Mouse (Mus musculus): ENCODE data around the gene Slc12a3. TPM values are rescaled to one million over a fixed set of nuclear protein-coding genes. Genes with fewer than 3 reads are reported as not detected.

Slc12a3 gene
- total RNA-seq (2021): under 1 TPM; 0.30 to 0.62 TPM

- intact Hi-C loops (cut with DNase I): no loop called here
- DNase-seq (ENCODE audit: extremely low spot score in 1 of 2, low spot score in 2 of 2): no peak
Measured at GRCm38 (mm10) chr8:94328932-94329728, at the start of gene Slc12a3. TSS of gene Slc12a3 (plus strand) at chr8:94329201.

GRCm38 (mm10) chr8:94280001-94280613, 48.9 kb upstream of the Slc12a3 start:
- DNase-seq (ENCODE audit: extremely low spot score in 1 of 2, low spot score in 2 of 2): no peak
- intact Hi-C loops (cut with DNase I): no loop called here

GRCm38 (mm10) chr8:94282453-94282985, 46.5 kb upstream of the Slc12a3 start:
- no peak for DNase-seq (ENCODE audit: extremely low spot score in 1 of 2, low spot score in 2 of 2)
- intact Hi-C loops (cut with DNase I): no loop called here

- intact Hi-C loops (cut with DNase I): no loop called here
- no peak for DNase-seq (ENCODE audit: extremely low spot score in 1 of 2, low spot score in 2 of 2)
Measured at GRCm38 (mm10) chr8:94284204-94284603, 44.8 kb upstream of the Slc12a3 start.

- DNase-seq (ENCODE audit: extremely low spot score in 1 of 2, low spot score in 2 of 2): no peak
Measured at GRCm38 (mm10) chr8:94290606-94291005, 38.4 kb upstream of the Slc12a3 start.

GRCm38 (mm10) chr8:94292072-94292471, 36.9 kb upstream of the Slc12a3 start:
- peak in 1 of 2 experiments; percentile 39 for DNase-seq (ENCODE audit: extremely low spot score in 1 of 2, low spot score in 2 of 2)
- intact Hi-C loops (cut with DNase I): no loop called here

More at GRCm38 (mm10) chr8:94290606-94291005, 38.4 kb upstream of the Slc12a3 start:
- intact Hi-C loops (cut with DNase I): no loop called here

- intact Hi-C loops (cut with DNase I): no loop called here
- DNase-seq (ENCODE audit: extremely low spot score in 1 of 2, low spot score in 2 of 2): no peak
Measured at GRCm38 (mm10) chr8:94292626-94293025, 36.4 kb upstream of the Slc12a3 start.

GRCm38 (mm10) chr8:94295687-94296086, 33.3 kb upstream of the Slc12a3 start:
- DNase-seq (ENCODE audit: extremely low spot score in 1 of 2, low spot score in 2 of 2): peak in 1 of 2 experiments; percentile 19
- intact Hi-C loops (cut with DNase I): no loop called here

GRCm38 (mm10) chr8:94296312-94296991, 32.5 kb upstream of the Slc12a3 start:
- DNase-seq (ENCODE audit: extremely low spot score in 1 of 2, low spot score in 2 of 2): no peak
- intact Hi-C loops (cut with DNase I): no loop called here

- intact Hi-C loops (cut with DNase I): no loop called here
- DNase-seq (ENCODE audit: extremely low spot score in 1 of 2, low spot score in 2 of 2): no peak
Measured at GRCm38 (mm10) chr8:94297101-94297500, 31.9 kb upstream of the Slc12a3 start.

GRCm38 (mm10) chr8:94300809-94301208, 28.2 kb upstream of the Slc12a3 start:
- DNase-seq (ENCODE audit: extremely low spot score in 1 of 2, low spot score in 2 of 2): no peak
- intact Hi-C loops (cut with DNase I): no loop called here

GRCm38 (mm10) chr8:94304412-94304811, 24.6 kb upstream of the Slc12a3 start:
- intact Hi-C loops (cut with DNase I): no loop called here
- no peak for DNase-seq (ENCODE audit: extremely low spot score in 1 of 2, low spot score in 2 of 2)

- no peak for DNase-seq (ENCODE audit: extremely low spot score in 1 of 2, low spot score in 2 of 2)
- intact Hi-C loops (cut with DNase I): no loop called here
Measured at GRCm38 (mm10) chr8:94306989-94307513, 21.9 kb upstream of the Slc12a3 start.

- intact Hi-C loops (cut with DNase I): no loop called here
- no peak for DNase-seq (ENCODE audit: extremely low spot score in 1 of 2, low spot score in 2 of 2)
Measured at GRCm38 (mm10) chr8:94307652-94308051, 21.3 kb upstream of the Slc12a3 start.

GRCm38 (mm10) chr8:94314069-94314468, 14.9 kb upstream of the Slc12a3 start:
- intact Hi-C loops (cut with DNase I): no loop called here
- no peak for DNase-seq (ENCODE audit: extremely low spot score in 1 of 2, low spot score in 2 of 2)

- intact Hi-C loops (cut with DNase I): no loop called here
- DNase-seq (ENCODE audit: extremely low spot score in 1 of 2, low spot score in 2 of 2): no peak
Measured at GRCm38 (mm10) chr8:94317249-94317648, 11.8 kb upstream of the Slc12a3 start.

- DNase-seq (ENCODE audit: extremely low spot score in 1 of 2, low spot score in 2 of 2): no peak
- intact Hi-C loops (cut with DNase I): no loop called here
Measured at GRCm38 (mm10) chr8:94317691-94318090, 11.3 kb upstream of the Slc12a3 start.

- intact Hi-C loops (cut with DNase I): no loop called here
- DNase-seq (ENCODE audit: extremely low spot score in 1 of 2, low spot score in 2 of 2): no peak
Measured at GRCm38 (mm10) chr8:94320036-94320435, 9.0 kb upstream of the Slc12a3 start.

GRCm38 (mm10) chr8:94322083-94322482, 6.9 kb upstream of the Slc12a3 start:
- intact Hi-C loops (cut with DNase I): no loop called here
- no peak for DNase-seq (ENCODE audit: extremely low spot score in 1 of 2, low spot score in 2 of 2)
